ENCODE assay signal across 17 mouse cellular contexts in the genomic region with DNA sequence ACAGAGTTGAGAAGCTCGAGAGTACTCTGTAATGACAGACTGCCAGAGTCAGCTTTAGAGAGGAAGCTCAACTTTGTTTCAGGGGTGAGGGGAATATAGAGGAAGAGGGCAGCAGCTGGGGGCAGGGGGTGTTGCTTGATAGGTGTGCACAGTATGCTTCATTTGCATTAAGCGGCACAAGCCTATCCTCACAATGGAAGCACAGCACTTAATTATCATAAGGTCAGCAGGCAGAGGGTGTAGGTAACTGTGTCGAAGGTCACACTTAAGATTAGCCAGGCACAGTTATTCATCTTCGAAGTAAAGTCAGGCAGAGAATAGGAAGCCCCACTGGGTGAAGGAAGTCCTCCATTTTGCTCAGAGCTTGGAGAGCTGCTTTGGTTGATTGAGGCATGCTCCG.
"Had no signal": no experiment of that assay in that cellular context is flagged by ENCODE, and none has a peak within 500 bp of the region (broad histone marks: within the 10 kb centered on the region; RNA-seq: fewer than 3 reads in every experiment).

No protein-coding gene starts in this region.

- H3K36me3 ChIP-seq: midbrain, embryonic 10.5 days; midbrain, embryonic 12.5 days; neural tube, embryonic 13.5 days; neural tube, embryonic 15.5 days; stomach, embryonic 15.5 days had no signal

- H3K9ac ChIP-seq: lung, embryonic 14.5 days; midbrain, embryonic 12.5 days; neural tube, embryonic 13.5 days; neural tube, embryonic 15.5 days; stomach, embryonic 15.5 days had no signal

- H3K4me2 ChIP-seq: lung, embryonic 14.5 days; midbrain, embryonic 12.5 days; neural tube, embryonic 13.5 days; neural tube, embryonic 15.5 days; stomach, embryonic 15.5 days had no signal

- H3K27ac ChIP-seq: midbrain, embryonic 10.5 days; midbrain, embryonic 12.5 days; neural tube, embryonic 13.5 days; neural tube, embryonic 15.5 days; stomach, embryonic 15.5 days; stomach, postnatal 0 days had no signal

- H3K9me3 ChIP-seq: midbrain, embryonic 10.5 days; midbrain, embryonic 12.5 days; neural tube, embryonic 13.5 days; neural tube, embryonic 15.5 days; stomach, embryonic 15.5 days had no signal

- ATAC-seq: midbrain, embryonic 16.5 days had no signal

- DNase-seq: lung, adult 18-20 months; lung, embryonic 14.5 days; lung, postnatal 10 days; lung, postnatal 4 days; midbrain, embryonic 14.5 days; right cerebral cortex, postnatal 14 days; thymus, adult 2 months; thymus, postnatal 25 days; thymus, postnatal 4 days had no signal

- H3K4me1 ChIP-seq: midbrain, embryonic 12.5 days; neural tube, embryonic 13.5 days; neural tube, embryonic 15.5 days; stomach, embryonic 15.5 days had no signal

- H3K4me3 ChIP-seq: midbrain, embryonic 10.5 days; midbrain, embryonic 12.5 days; myocyte; neural tube, embryonic 13.5 days; neural tube, embryonic 15.5 days; stomach, embryonic 15.5 days had no signal

- H3K27me3 ChIP-seq: midbrain, embryonic 12.5 days; neural tube, embryonic 13.5 days; neural tube, embryonic 15.5 days; stomach, embryonic 15.5 days had no signal
